Comparison of ENCODE assay signal across 9 mouse cellular contexts in the genomic region with DNA sequence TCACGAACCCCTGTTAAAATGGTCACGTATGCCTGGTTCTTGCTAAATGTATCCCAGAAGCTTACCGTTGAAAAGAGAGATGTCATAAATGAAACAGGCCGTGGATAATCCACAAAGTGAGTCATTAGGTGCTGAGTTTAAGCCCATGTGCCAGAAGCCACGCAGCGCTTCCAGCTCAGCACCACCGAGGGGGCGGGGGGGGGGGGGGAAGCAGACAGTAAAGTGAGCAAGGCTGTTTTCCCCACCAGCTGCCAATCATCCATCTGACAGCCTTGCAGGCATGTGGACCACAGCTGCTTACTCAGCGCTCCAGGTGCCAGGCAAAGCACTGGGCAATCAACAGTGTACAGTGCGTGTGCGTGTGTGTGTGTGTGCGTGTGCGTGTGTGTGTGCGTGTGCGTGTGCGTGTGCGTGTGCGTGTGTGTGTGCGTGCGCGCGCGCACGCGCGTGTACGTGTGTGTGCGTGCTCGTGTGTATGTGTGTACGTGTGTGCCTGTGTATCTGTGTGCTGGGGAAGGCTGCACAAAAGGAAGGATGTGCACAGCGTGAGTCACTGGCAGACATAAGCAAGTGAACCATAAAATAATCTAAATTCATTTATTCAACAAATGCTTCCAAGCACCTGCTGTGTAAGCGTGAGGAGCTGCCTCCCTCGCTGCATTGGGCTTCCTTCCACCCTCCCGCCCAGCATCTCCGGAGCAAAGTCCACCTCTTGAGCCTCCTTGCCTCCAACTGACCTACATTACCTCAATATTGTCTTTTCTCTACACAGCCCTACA. TPM values are rescaled to one million over a fixed set of nuclear protein-coding genes. Genes with fewer than 3 reads are reported as not detected.
DNase-seq lines count a peak whose midpoint lies in the region; ATAC-seq and TF ChIP-seq lines count a peak whose summit lies in the region.
"Had no signal": no experiment of that assay in that cellular context is flagged by ENCODE, and none has a peak within 500 bp of the region (broad histone marks: within the 10 kb centered on the region; RNA-seq: fewer than 3 reads in every experiment).

No protein-coding gene starts in this region.

- no peaks in the 10 kb centered on the region for H3K9me3 ChIP-seq in heart, embryonic 16.5 days (replicated peaks; ENCODE audit: control insufficient read depth, low read length)
- no peaks in the 10 kb centered on the region for H3K9me3 ChIP-seq in forebrain, embryonic 11.5 days (ENCODE audit: control insufficient read depth, low read length)
- H3K9me3 ChIP-seq in lung, postnatal 0 days (ENCODE audit: low read length): no peaks in the 10 kb centered on the region

- TF ChIP-seq CTCF in lung, postnatal 0 days (IDR thresholded peaks at IDR 0.05): no peak

- no peaks in the 10 kb centered on the region for H3K36me3 ChIP-seq in heart, embryonic 16.5 days (ENCODE audit: control insufficient read depth, insufficient read depth)
- no peaks in the 10 kb centered on the region for H3K36me3 ChIP-seq in forebrain, embryonic 11.5 days (ENCODE audit: control insufficient read depth, insufficient read depth, low read length)
- no peaks in the 10 kb centered on the region for H3K36me3 ChIP-seq in lung, postnatal 0 days (ENCODE audit: insufficient read depth, low read length)

- H3K27ac ChIP-seq in heart, embryonic 16.5 days (ENCODE audit: low read length): no peak overlapping the region
- H3K27ac ChIP-seq in forebrain, embryonic 11.5 days (ENCODE audit: low read depth, low read length): no peak overlapping the region
- no peak overlapping the region for H3K27ac ChIP-seq in lung, postnatal 0 days (ENCODE audit: low read length)
- H3K27ac ChIP-seq: macrophage had no signal

- peaks cover 27% of the 10 kb centered on the region for H3K27me3 ChIP-seq in heart, embryonic 16.5 days (ENCODE audit: control insufficient read depth, insufficient read depth, low read length)
- H3K27me3 ChIP-seq in forebrain, embryonic 11.5 days (ENCODE audit: control insufficient read depth, insufficient read depth, low read length): peaks cover 3% of the 10 kb centered on the region
- H3K27me3 ChIP-seq in lung, postnatal 0 days (replicated peaks; ENCODE audit: insufficient read depth, low read length): 0 out of 2 replicates have a peak, but pooled peaks cover 10% of the 10 kb centered on the region

- H3K4me3 ChIP-seq in heart, embryonic 16.5 days (ENCODE audit: low read length): no peak overlapping the region
- no peak overlapping the region for H3K4me3 ChIP-seq in forebrain, embryonic 11.5 days (ENCODE audit: low read depth, low read length)
- H3K4me3 ChIP-seq in lung, postnatal 0 days (ENCODE audit: low read depth, low read length): no peak overlapping the region

- 49% methylated on average over 35 of the region's 35 CpGs for WGBS in heart, embryonic 16.5 days
- 55% methylated on average over 34 of the region's 35 CpGs for WGBS in forebrain, embryonic 11.5 days
- WGBS in lung, postnatal 0 days: 58% methylated on average over 35 of the region's 35 CpGs

- H3K4me2 ChIP-seq in heart, embryonic 16.5 days (ENCODE audit: low read depth, low read length): peak overlapping the region; percentile 35; the same call in 1 of the 2 replicates
- H3K4me2 ChIP-seq in forebrain, embryonic 11.5 days (ENCODE audit: low read depth, low read length, severe bottlenecking): peak overlapping the region; percentile 26; the same call in 1 of the 2 replicates
- no peak overlapping the region for H3K4me2 ChIP-seq in lung, postnatal 0 days (replicated peaks; ENCODE audit: low read depth, low read length)

- peaks cover 4% of the 10 kb centered on the region; the same call in 1 of the 2 replicates for H3K4me1 ChIP-seq in heart, embryonic 16.5 days (ENCODE audit: control insufficient read depth, insufficient read depth, low read length)
- peaks cover 8% of the 10 kb centered on the region for H3K4me1 ChIP-seq in forebrain, embryonic 11.5 days (replicated peaks; ENCODE audit: control insufficient read depth, insufficient read depth, low read length)
- no peaks in the 10 kb centered on the region for H3K4me1 ChIP-seq in lung, postnatal 0 days (ENCODE audit: insufficient read depth, low read depth, low read length)

- intact Hi-C loops in heart, postnatal 25 days (cut with DNase I): loop anchor here (1.0 to 10.0 kb wide), 4 partner anchors 114 to 772 kb away; no protein-coding TSS in a partner anchor
- intact Hi-C loops in left cerebral cortex, postnatal 25 days (cut with DNase I): loop anchor here (1.0 to 10.0 kb wide), 6 partner anchors 114 to 922 kb away; partner anchors contain the start of genes Cpsf4l and Sdk2

- no peak for TF ChIP-seq EP300 in lung, postnatal 0 days (IDR thresholded peaks at IDR 0.05)

- H3K9ac ChIP-seq in heart, embryonic 16.5 days (ENCODE audit: low read length): no peak overlapping the region
- H3K9ac ChIP-seq in forebrain, embryonic 11.5 days (ENCODE audit: low read length): no peak overlapping the region
- H3K9ac ChIP-seq in lung, postnatal 0 days (replicated peaks; ENCODE audit: low read depth): no peak overlapping the region

- DNase-seq in heart, postnatal 25 days (ENCODE audit: low spot score): no peak
- DNase-seq in Muller cell, postnatal 12 days (ENCODE audit: inconsistent ontology term): peak; percentile 82
- DNase-seq in forebrain, embryonic 11.5 days (ENCODE audit: low spot score): peak; percentile 53
- DNase-seq in left cerebral cortex, postnatal 25 days (ENCODE audit: low spot score in 2 of 2): peak; percentile 51 to 78
- no peak for DNase-seq in c-Kit-positive CD71-positive TER-119-positive erythroid progenitor cells, embryonic 14.5 days (ENCODE audit: low spot score)
- no peak for DNase-seq in lung, postnatal 0 days (ENCODE audit: low spot score)

- no peak for ATAC-seq in heart, embryonic 16.5 days (replicated peaks; ENCODE audit: extremely low read depth, insufficient read depth, low FRiP score)
- peak; percentile 32 for ATAC-seq in forebrain, embryonic 11.5 days (replicated peaks; ENCODE audit: low FRiP score)
- no peak for ATAC-seq in inflammation-experienced regulatory T-cells, adult 6 months
- ATAC-seq in lung, postnatal 0 days: no peak

RNA-seq across cellular contexts. Expression of gene Rpl38, which starts 31.4 kb away (rescaled TPM):
- polyA plus RNA-seq in heart, embryonic 16.5 days (2015; fragmentation: Nextera tagmentation; extraction: Ambion mirVana): 509 and 560 TPM in 2 replicates
- total RNA-seq in heart, postnatal 25 days (2021): 100 to 1,000 TPM; 532 to 566 TPM
- 852 and 943 TPM in 2 replicates for polyA plus RNA-seq in forebrain, embryonic 11.5 days (2014; fragmentation: Nextera tagmentation; extraction: Ambion mirVana)
- total RNA-seq in left cerebral cortex, postnatal 25 days (2021): 100 to 1,000 TPM; 765 to 799 TPM
- 1,000 to 10,000 TPM in 2 of 3 experiments, 100 to 1,000 TPM in 1; 884 to 1,360 (median 1,230) TPM for polyA plus RNA-seq in inflammation-experienced regulatory T-cells, adult 6 months (2017; shearing (Covaris generic))
- 728 and 824 TPM in 2 replicates for polyA plus RNA-seq in lung, postnatal 0 days (2015; fragmentation: Nextera tagmentation; extraction: Ambion mirVana)

RNA-seq across cellular contexts. Expression of gene Ttyh2, which starts 38.3 kb away (rescaled TPM):
- 11.4 and 11.9 TPM in 2 replicates for polyA plus RNA-seq in heart, embryonic 16.5 days (2015; fragmentation: Nextera tagmentation; extraction: Ambion mirVana)
- total RNA-seq in heart, postnatal 25 days (2021): 1 to 10 TPM; 5.3 to 5.8 TPM
- polyA plus RNA-seq in forebrain, embryonic 11.5 days (2014; fragmentation: Nextera tagmentation; extraction: Ambion mirVana): 10.5 and 11.7 TPM in 2 replicates
- 10 to 100 TPM; 18.6 to 21.4 TPM for total RNA-seq in left cerebral cortex, postnatal 25 days (2021)
- 1 to 10 TPM; 2.4 to 3.6 (median 3.4) TPM for polyA plus RNA-seq in inflammation-experienced regulatory T-cells, adult 6 months (2017; shearing (Covaris generic))
- polyA plus RNA-seq in lung, postnatal 0 days (2015; fragmentation: Nextera tagmentation; extraction: Ambion mirVana): 20.1 and 22.3 TPM in 2 replicates

Comparison
In these comparisons a context has a peak if more than half of its experiments do, and no peak if none do; other contexts are left out.
1. DNase-seq: peak in Muller cell, postnatal 12 days (single experiment), forebrain, embryonic 11.5 days (single experiment) and left cerebral cortex, postnatal 25 days (2 of 2); none in heart, postnatal 25 days (single experiment), c-Kit-positive CD71-positive TER-119-positive erythroid progenitor cells, embryonic 14.5 days (single experiment) and lung, postnatal 0 days (single experiment).